Mouse (Mus musculus) hindbrain, postnatal 0 days (tissue): Measurements from ENCODE around the gene Stmn1. TPM values are rescaled to one million over a fixed set of nuclear protein-coding genes. Genes with fewer than 3 reads are reported as not detected.
A peak's percentile ranks its signal among the peaks of the same experiment; 100 is the strongest.
"Not testable (repeated sequence)": the region's sequence is repeated elsewhere in the genome, so short reads cannot be mapped to it uniquely, and the experiment has no call there.

Experiments used
- ATAC-seq: fragments of 200-750 bp; cut with Nextera tagmentation; 2 replicates; pipeline ENCODE4 v1.8.0; 2017; ENCODE audit warnings: mild to moderate bottlenecking, moderate TSS enrichment, moderate library complexity
- DNase-seq: peaks from one replicate; pipeline ENCODE4 v3.0.0-alpha.2; 2015; ENCODE audit warnings: low spot score
- H3K27ac ChIP-seq: fragments of 300-500 bp; sonication (generic); 2 replicates; pipeline ENCODE4 v1.5.1; 2014; ENCODE audit warnings: mild to moderate bottlenecking
- H3K27me3 ChIP-seq: fragments of 300-500 bp; sonication (generic); 2 replicates; pipeline ENCODE4 v1.6.1; 2014; ENCODE audit warnings: low read length, mixed read lengths; ENCODE audit not compliant: insufficient read depth
- H3K36me3 ChIP-seq: fragments of 300-500 bp; sonication (generic); 2 replicates; pipeline ENCODE4 v1.6.1; 2014; ENCODE audit warnings: low read length, mixed read lengths; ENCODE audit not compliant: insufficient read depth
- H3K4me1 ChIP-seq: fragments of 300-500 bp; sonication (generic); 2 replicates; pipeline ENCODE4 v1.6.1; 2014; ENCODE audit warnings: antibody characterized with exemption, low read length, mixed read lengths; ENCODE audit not compliant: insufficient read depth
- H3K4me2 ChIP-seq: fragments of 300-500 bp; sonication (generic); 2 replicates; pipeline ENCODE4 v1.6.1; 2014; ENCODE audit warnings: low read depth, mild to moderate bottlenecking, low read length, moderate library complexity, mixed read lengths
- H3K4me3 ChIP-seq: fragments of 300-500 bp; sonication (generic); 2 replicates; pipeline ENCODE4 v1.5.1; 2014; ENCODE audit warnings: low read length
- H3K9ac ChIP-seq: fragments of 300-500 bp; sonication (generic); replicated peaks from 2 replicates; pipeline ENCODE4 v1.6.1; 2014; ENCODE audit warnings: mild to moderate bottlenecking, low read length, moderate library complexity, mixed read lengths
- H3K9me3 ChIP-seq: fragments of 300-500 bp; sonication (generic); 2 replicates; pipeline ENCODE4 v1.6.1; 2016; ENCODE audit warnings: low read length, mixed read lengths
- CTCF ChIP-seq: IDR thresholded peaks from 2 replicates; pipeline ENCODE4 v1.5.1; 2016; ENCODE audit warnings: antibody characterized with exemption, control low read depth, low read depth
- WGBS: fragments of 180-500 bp; shearing (Covaris S2); extraction: QIAGEN DNeasy Blood & Tissue Kit; methylation state at CpG from one replicate; pipeline ENCODE4 v1.1.7; 2014; 5-methylcytosine and 5-hydroxymethylcytosine counted together
- polyA plus RNA-seq: library from polyadenylated mRNA; unstranded; fragments of >200 nt; fragmentation: Nextera tagmentation; extraction: Ambion mirVana; gene quantifications from 2 replicates; pipeline ENCODE4 v1.2.1, GENCODE M21; 2015
- total RNA-seq: library from RNA; depleted of rRNA; stranded (reverse); fragments of >200 nt; gene quantifications from 2 replicates; pipeline ENCODE4 v1.2.3, GENCODE M21; 2014

Stmn1 gene
- total and polyA plus RNA-seq, 2 experiments from 2014 or later = 752 to 4,307 TPM

DNA sequence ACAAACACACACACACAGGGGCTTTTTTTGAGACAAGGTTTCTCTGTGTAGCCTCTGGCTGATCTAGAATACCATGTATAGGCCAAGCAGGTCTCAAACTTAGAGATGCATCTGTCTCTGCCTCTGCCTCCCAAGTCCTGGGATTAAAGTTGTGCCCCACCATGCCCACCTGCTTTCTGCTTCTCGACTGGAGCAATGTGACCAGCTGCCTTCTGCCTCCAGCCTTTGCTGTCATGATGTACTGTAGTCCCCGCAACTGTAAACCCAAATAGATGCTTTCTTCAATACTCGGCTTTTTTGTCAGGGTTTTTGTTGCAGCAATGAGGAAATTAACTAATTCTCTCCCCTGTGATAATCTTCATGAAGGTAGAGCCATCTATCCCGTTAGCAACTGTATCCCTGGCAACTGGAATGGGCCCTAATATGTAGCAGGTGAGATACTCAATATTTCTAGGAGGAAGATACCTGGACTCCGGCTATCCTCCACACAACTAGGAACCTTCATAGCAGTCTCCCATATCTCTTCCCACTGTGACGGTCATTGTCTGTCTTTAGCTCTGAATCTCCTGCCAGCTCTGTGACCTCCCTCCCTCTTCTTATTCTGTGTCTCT lies 15.1 kb downstream of the Stmn1 start:
- Histone ChIP-seq H3K9ac (no peak overlapping the region), H3K27me3 (no peaks in the 10 kb centered on the region), H3K9me3 (no peaks in the 10 kb centered on the region), H3K4me1 (no peaks in the 10 kb centered on the region), H3K4me3 (no peak overlapping the region), H3K4me2 (no peak overlapping the region), H3K36me3 (no peaks in the 10 kb centered on the region), H3K27ac (no peak overlapping the region)
- TF ChIP-seq CTCF = no peak
- DNase-seq (no peak), ATAC-seq (no peak)
- 47% methylated on average over 6 of the region's 6 CpGs for WGBS

DNA sequence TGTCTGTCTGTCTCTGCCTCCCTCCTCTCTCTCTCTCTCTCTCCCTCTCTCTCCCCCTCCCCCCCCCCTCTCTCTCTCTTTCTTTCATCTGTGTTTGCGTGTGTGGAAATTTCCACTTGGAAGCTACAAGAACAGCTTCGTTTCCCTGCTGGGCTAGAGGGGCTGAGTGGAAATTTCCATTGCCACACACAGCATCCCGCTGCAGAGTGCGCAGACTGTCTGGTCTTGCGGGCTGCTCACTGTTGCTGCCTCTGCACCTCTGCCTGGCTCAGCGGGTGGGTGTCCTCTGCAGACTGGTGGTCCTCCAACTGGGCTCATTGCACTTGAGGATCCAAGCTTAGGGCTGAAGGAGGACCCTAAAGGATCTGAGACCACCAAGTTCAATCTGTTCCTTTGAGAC lies 15.6 kb downstream of the Stmn1 start:
- peak; percentile 42 for DNase-seq
- H3K4me3 ChIP-seq = no peak overlapping the region
- H3K9ac ChIP-seq = no peak overlapping the region
- H3K4me1 ChIP-seq = no peaks in the 10 kb centered on the region
- no peak overlapping the region for H3K4me2 ChIP-seq
- H3K27me3 ChIP-seq = no peaks in the 10 kb centered on the region
- no peak for TF ChIP-seq CTCF
- ATAC-seq = no peak
- no peaks in the 10 kb centered on the region for H3K9me3 ChIP-seq
- no peak overlapping the region for H3K27ac ChIP-seq
- 22% methylated on average over 6 of the region's 6 CpGs for WGBS
- H3K36me3 ChIP-seq = no peaks in the 10 kb centered on the region

DNA sequence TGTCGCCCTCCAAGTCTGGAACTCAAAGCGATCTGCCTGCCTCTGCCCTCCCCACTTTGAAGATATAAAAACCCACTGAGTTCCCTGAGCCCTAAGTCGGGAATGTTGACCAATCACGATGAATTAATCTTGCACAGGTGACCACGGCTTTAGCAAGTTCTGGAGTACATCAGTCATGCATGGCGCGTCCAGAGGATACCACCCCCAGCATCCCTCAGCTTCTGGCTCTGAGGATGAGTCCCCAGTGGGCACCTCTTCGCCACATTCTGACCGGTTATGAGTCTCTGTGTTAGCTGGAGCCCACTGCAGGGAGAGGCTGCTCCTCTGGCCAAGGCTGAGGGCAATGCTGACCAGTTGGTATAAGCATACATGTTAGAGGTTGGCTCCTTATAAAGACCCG lies 16.1 kb downstream of the Stmn1 start:
- H3K27ac ChIP-seq = no peak overlapping the region
- no peaks in the 10 kb centered on the region for H3K36me3 ChIP-seq
- H3K4me1 ChIP-seq = no peaks in the 10 kb centered on the region
- DNase-seq (no peak), ATAC-seq (no peak)
- no peaks in the 10 kb centered on the region for H3K9me3 ChIP-seq
- H3K9ac ChIP-seq = no peak overlapping the region
- H3K27me3 ChIP-seq = no peaks in the 10 kb centered on the region
- WGBS = 77% methylated on average over 10 of the region's 10 CpGs
- no peak for TF ChIP-seq CTCF
- no peak overlapping the region for H3K4me2 ChIP-seq
- no peak overlapping the region for H3K4me3 ChIP-seq

DNA sequence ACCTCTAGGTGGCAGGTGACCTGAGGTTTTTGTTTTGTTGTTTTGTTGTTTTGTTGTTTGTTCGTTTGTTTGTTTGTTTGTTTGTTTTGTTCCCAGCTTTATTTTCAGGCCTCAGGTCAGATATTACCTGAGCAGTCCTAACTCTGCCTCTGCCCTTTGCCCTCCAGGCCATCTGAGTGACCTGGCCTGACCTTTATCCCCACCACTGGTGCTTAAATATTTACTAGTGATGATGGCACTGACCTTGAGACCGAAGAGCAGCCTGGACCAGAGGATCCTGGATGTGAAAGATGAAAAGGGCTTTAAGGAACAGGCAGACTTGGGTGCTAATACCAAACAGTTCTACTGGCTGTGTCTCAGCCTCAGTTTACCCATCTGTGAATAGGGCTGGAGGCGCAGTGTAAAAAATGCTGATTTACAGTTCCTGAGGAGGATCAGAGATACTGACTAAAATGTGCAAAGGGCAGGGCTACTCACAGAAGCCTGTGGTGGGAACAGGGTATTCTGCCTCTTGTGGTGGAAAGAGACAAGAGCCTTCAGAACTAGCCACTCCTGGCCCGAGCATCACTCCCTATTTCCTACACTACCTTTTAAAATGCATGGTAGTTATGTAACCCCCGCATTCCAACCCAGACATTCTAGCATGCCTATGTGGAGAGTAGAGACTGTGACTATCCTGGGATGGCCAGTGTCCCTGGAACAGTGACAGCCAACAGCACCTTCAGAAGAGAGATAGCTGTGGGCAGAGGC lies 17.2 kb downstream of the Stmn1 start:
- DNase-seq = no peak
- H3K36me3 ChIP-seq = no peaks in the 10 kb centered on the region
- no peak for ATAC-seq
- H3K4me1 ChIP-seq = no peaks in the 10 kb centered on the region
- H3K27ac ChIP-seq = no peak overlapping the region
- 89% methylated on average over 5 of the region's 5 CpGs for WGBS
- H3K9ac ChIP-seq = no peak overlapping the region
- no peaks in the 10 kb centered on the region for H3K9me3 ChIP-seq
- no peak overlapping the region for H3K4me3 ChIP-seq
- no peaks in the 10 kb centered on the region for H3K27me3 ChIP-seq
- peak; percentile 39 for TF ChIP-seq CTCF
- no peak overlapping the region for H3K4me2 ChIP-seq

DNA sequence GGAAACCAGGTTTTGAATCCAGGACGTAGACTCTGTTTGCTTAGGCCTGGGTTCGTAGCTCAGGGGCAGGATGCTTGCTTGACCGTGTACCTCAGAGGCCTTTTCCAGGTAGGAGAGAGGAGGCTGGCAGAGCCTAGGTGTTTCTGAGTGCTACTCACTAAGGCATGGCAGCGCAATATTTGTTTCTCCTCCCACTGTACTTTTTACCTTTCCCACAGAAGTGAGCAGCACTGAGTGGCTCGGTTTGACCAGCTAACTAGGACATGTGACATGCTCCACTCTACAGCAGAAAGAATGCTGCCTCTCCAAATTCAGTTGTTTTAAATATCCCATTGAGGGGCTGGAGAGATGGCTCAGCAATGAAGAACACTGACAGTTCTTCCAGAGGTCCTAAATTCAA lies 20.1 kb downstream of the Stmn1 start:
- no peak overlapping the region for H3K4me3 ChIP-seq
- no peak overlapping the region for H3K9ac ChIP-seq
- no peak overlapping the region for H3K27ac ChIP-seq
- no peaks in the 10 kb centered on the region for H3K9me3 ChIP-seq
- no peaks in the 10 kb centered on the region for H3K36me3 ChIP-seq
- 96% methylated on average over 5 of the region's 5 CpGs for WGBS
- DNase-seq (no peak), ATAC-seq (no peak)
- no peak for TF ChIP-seq CTCF
- no peak overlapping the region for H3K4me2 ChIP-seq
- H3K27me3 ChIP-seq = no peaks in the 10 kb centered on the region
- no peaks in the 10 kb centered on the region for H3K4me1 ChIP-seq

DNA sequence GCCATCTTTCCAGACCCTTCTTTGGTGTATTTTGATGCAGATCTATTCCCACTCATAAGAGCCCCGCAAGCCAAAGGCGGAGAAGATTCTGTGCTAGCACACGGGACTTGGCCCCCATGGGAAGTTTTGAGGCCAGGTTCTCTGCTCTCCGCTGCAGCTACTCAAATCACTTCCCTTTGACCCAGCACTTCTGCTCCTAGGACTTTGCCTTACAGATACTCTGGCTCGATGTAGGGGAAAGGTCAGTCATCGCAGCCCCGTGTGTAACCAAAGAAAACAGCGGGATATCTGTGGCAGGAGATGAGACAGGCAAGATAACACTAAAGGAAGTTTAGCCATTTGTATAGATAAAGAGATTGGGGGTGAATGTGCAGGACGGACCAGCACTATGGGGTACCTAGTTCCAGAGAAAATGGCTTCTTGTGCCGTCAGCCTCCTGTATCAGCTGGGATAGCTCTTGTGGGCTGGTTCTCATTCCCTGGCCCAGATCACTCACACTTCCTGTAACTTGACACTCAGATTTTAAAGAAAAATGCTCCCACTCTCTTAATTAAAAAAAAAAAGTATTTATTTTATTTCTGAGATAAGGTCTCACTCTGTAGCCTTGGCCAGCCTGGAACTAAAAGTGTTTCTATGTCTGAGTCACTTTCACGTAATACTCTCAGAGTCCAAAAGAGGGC lies 22.0 kb downstream of the Stmn1 start:
- Histone ChIP-seq H3K4me1 (peaks cover 4% of the 10 kb centered on the region; the same call in 1 of the 2 replicates), H3K9me3 (no peaks in the 10 kb centered on the region), H3K36me3 (no peaks in the 10 kb centered on the region), H3K27ac (no peak overlapping the region), H3K9ac (no peak overlapping the region), H3K4me2 (no peak overlapping the region), H3K4me3 (no peak overlapping the region), H3K27me3 (no peaks in the 10 kb centered on the region)
- WGBS = 82% methylated on average over 11 of the region's 11 CpGs
- no peak for DNase-seq
- ATAC-seq = no peak
- no peak for TF ChIP-seq CTCF

DNA sequence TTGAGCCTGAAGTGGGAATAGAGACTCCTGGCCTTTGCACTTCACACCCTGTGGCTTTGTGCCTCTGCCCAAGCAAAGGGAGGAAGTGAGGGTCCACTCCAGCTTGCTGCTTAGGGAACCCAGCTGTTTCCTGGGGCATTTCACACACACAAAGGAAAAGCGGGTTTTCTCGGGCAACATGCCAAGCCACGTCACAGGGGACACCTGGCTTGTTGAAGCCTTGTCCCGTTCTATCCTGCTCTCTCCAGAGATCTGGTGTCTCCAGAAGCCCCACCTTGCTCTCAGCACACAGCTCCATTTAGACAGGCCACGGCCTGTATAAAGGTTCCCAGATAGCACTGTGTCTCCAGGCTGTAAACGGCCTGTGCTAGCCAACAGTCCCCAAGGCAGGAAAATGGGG lies 23.6 kb downstream of the Stmn1 start:
- H3K4me3 ChIP-seq = no peak overlapping the region
- 58% methylated on average over 6 of the region's 6 CpGs for WGBS
- no peak for ATAC-seq
- H3K27me3 ChIP-seq = no peaks in the 10 kb centered on the region
- no peaks in the 10 kb centered on the region for H3K9me3 ChIP-seq
- no peaks in the 10 kb centered on the region for H3K36me3 ChIP-seq
- no peak for TF ChIP-seq CTCF
- H3K27ac ChIP-seq = no peak overlapping the region
- peaks cover 15% of the 10 kb centered on the region; the same call in 1 of the 2 replicates for H3K4me1 ChIP-seq
- H3K4me2 ChIP-seq = no peak overlapping the region
- no peak for DNase-seq
- no peak overlapping the region for H3K9ac ChIP-seq

DNA sequence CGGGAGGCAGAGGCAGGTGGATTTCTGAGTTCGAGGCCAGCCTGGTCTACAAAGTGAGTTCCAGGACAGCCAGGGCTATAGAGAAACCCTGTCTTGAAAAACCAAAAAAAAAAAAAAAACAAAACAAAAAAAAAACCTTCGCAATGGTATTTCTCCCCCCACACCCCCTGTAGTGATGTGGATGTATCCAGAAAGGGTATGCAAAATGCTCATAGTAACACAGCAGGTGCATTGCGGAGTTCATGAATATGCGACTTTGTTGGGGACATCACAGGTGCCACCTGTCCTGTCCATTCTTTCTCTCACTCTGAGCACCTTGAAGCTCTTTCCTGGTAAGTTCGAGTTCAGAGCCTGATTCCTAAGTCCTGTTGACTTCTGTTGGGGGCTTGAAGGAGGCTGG lies 26.0 kb downstream of the Stmn1 start:
- not testable (repeated sequence) for ATAC-seq, H3K27ac ChIP-seq, H3K9ac ChIP-seq, DNase-seq, H3K36me3 ChIP-seq, H3K9me3 ChIP-seq, H3K27me3 ChIP-seq, H3K4me3 ChIP-seq, H3K4me2 ChIP-seq
- peaks cover 22% of the 10 kb centered on the region; the same call in 1 of the 2 replicates for H3K4me1 ChIP-seq
- WGBS = 93% methylated on average over 6 of the region's 6 CpGs
